In the genomic region with DNA sequence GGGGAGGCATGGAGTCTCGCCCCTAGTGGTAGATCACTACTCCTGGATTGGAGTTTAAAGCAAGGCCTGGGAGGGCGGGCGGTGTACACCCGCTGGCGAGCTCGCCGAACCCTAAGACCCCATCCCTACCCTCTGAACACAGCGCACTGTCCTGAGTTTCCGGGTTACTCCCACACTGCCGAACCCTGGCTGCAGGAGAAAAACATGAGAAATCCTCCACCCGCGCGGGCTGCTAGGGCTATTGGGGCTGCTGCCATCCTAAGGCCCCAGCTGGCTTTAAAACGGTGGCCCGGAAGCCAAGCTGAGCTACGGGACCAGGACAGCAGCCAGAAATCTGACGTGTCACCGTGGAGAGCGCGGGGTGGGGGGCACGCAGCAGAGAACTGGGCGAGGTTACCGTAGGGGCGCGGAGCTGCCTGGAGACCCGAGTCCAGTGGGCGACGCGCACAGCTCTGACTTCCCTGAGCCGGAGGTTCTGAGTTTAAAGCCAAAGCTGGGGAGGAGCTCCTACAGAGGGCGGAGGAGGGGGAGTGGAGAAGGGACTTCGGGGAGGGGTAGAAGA, we compare ENCODE assay signal across 8 mouse cellular contexts. TPM values are rescaled to one million over a fixed set of nuclear protein-coding genes. Genes with fewer than 3 reads are reported as not detected.
DNase-seq lines count a peak whose midpoint lies in the region; ATAC-seq and TF ChIP-seq lines count a peak whose summit lies in the region.

TSS of gene Thnsl2 (minus strand) at position 546 of the 562 bp plus-strand sequence.

- WGBS in lung, adult 2 months: 1% methylated on average over 32 of the region's 32 CpGs
- 0% methylated on average over 32 of the region's 32 CpGs for WGBS in neural tube, embryonic 14.5 days

- DNase-seq in Muller cell, postnatal 12 days (ENCODE audit: inconsistent ontology term): peak; percentile 82
- peak; percentile 87 for DNase-seq in cerebellum, adult 9-11 months
- DNase-seq in frontal cortex, postnatal 10 days (ENCODE audit: low spot score in 2 of 2): peak; percentile 57 to 60
- peak; percentile 44 to 53 for DNase-seq in layer of hippocampus, adult 8-10 months (ENCODE audit: low spot score in 2 of 2)
- peak; percentile 75 for DNase-seq in lung, adult 2 months
- peak; percentile 71 for DNase-seq in thymus, postnatal 0 days (ENCODE audit: low spot score)

- H3K9me3 ChIP-seq in neural tube, embryonic 14.5 days (ENCODE audit: control insufficient read depth, low read length): no peaks in the 10 kb centered on the region

- ATAC-seq in hematopoietic stem cell, adult 5-6 weeks (replicated peaks in 1 of 2; ENCODE audit: insufficient read depth in 1 of 2, low FRiP score in 2 of 2, low TSS enrichment in 1 of 2, low read depth in 1 of 2, poor library complexity in 2 of 2, severe bottlenecking in 2 of 2): peak; percentile 87 to 91
- peak; percentile 94 for ATAC-seq in neural tube, embryonic 14.5 days (ENCODE audit: low read depth)

- peaks cover 4% of the 10 kb centered on the region for H3K4me1 ChIP-seq in lung, adult 2 months (ENCODE audit: control insufficient read depth, insufficient read depth, low read length)
- H3K4me1 ChIP-seq in neural tube, embryonic 14.5 days (ENCODE audit: control insufficient read depth, insufficient read depth, low read length): no peaks in the 10 kb centered on the region

- H3K27me3 ChIP-seq in neural tube, embryonic 14.5 days (ENCODE audit: control insufficient read depth, insufficient read depth, low read length): no peaks in the 10 kb centered on the region

- peak; percentile 84; the same call in 1 of the 2 replicates for TF ChIP-seq POLR2A in lung, adult 2 months (IDR thresholded peaks at IDR 0.05; ENCODE audit: borderline replicate concordance, extremely low read depth, low read depth, low read length)

- peak within 1 kb of the TSS; percentile 77 for H3K4me2 ChIP-seq in neural tube, embryonic 14.5 days (ENCODE audit: low read depth, low read length)

- peak within 1 kb of the TSS; percentile 83 for H3K4me3 ChIP-seq in lung, adult 2 months (replicated peaks; ENCODE audit: extremely low read depth, low read depth, low read length)
- H3K4me3 ChIP-seq in neural tube, embryonic 14.5 days (ENCODE audit: low read depth, low read length): peak within 1 kb of the TSS; percentile 49

- TF ChIP-seq CTCF in lung, adult 2 months (IDR thresholded peaks at IDR 0.05; ENCODE audit: insufficient read depth, low read length): peak; percentile 27; the same call in 1 of the 2 replicates

- peak within 1 kb of the TSS; percentile 65 for H3K9ac ChIP-seq in neural tube, embryonic 14.5 days (replicated peaks; ENCODE audit: low read depth, low read length)

- H3K27ac ChIP-seq in neural tube, embryonic 14.5 days (ENCODE audit: low read depth, low read length): peak within 1 kb of the TSS; percentile 73

- H3K36me3 ChIP-seq in neural tube, embryonic 14.5 days (ENCODE audit: control insufficient read depth, insufficient read depth, low read length): no peaks in the 10 kb centered on the region

RNA-seq across cellular contexts. Expression of gene Thnsl2, which starts in this region (rescaled TPM):
- total RNA-seq in hematopoietic stem cell, adult 5-6 weeks (2017): 3.3 and 5.4 TPM in 2 replicates
- 1 to 10 TPM; 3.8 to 6.2 (median 4.8) TPM for total RNA-seq in layer of hippocampus, adult 8-10 months (2022)
- 8.1 and 9.1 TPM in 2 replicates for polyA plus RNA-seq in lung, adult 2 months (2012; rRNA removed)
- polyA plus RNA-seq in neural tube, embryonic 14.5 days (2014; fragmentation: Nextera tagmentation; extraction: Ambion mirVana): 4.6 and 5.4 TPM in 2 replicates
- 7.8 and 11.3 TPM in 2 replicates for polyA plus RNA-seq in thymus, postnatal 0 days (2015; fragmentation: Nextera tagmentation; extraction: Ambion mirVana)

Comparison
In these comparisons a context has a peak if more than half of its experiments do, and no peak if none do; other contexts are left out.
1. Peak in every context shown above with its lines: DNase-seq, ATAC-seq, H3K4me3 ChIP-seq and H3K27ac ChIP-seq.